Mouse (Mus musculus): ENCODE measurements around the gene Ptpa. TPM values are rescaled to one million over a fixed set of nuclear protein-coding genes. Genes with fewer than 3 reads are reported as not detected.
"Not testable (repeated sequence)": the region's sequence is repeated elsewhere in the genome, so short reads cannot be mapped to it uniquely, and the experiment has no call there.

The Ptpa gene
- polyA plus RNA-seq, 1 experiment from 2014 or later: 164 TPM

GRCm38 (mm10) chr2:30403870-30404269, 12.0 kb upstream of the Ptpa start:
- Histone ChIP-seq H3K9ac (no peak overlapping the region), H3K36me3 (peaks cover 41% of the 10 kb centered on the region), H3K27ac (no peak overlapping the region), H3K27me3 (no peaks in the 10 kb centered on the region), H3K4me2 (no peak overlapping the region), H3K4me3 (no peak overlapping the region), H3K4me1 (peaks cover 10% of the 10 kb centered on the region; the same call in 1 of the 2 replicates), H3K9me3 (no peaks in the 10 kb centered on the region)
- 90% methylated on average over 1 of the region's 1 CpGs for WGBS
- no peak for ATAC-seq (ENCODE audit: borderline replicate concordance, extremely low read depth, low FRiP score, low TSS enrichment)

- no peak overlapping the region for H3K4me2 ChIP-seq
- no peaks in the 10 kb centered on the region for H3K9me3 ChIP-seq
- H3K4me1 ChIP-seq: no peaks in the 10 kb centered on the region
- 87% methylated on average over 2 of the region's 2 CpGs for WGBS
- H3K36me3 ChIP-seq: peaks cover 22% of the 10 kb centered on the region
- no peak overlapping the region for H3K9ac ChIP-seq
- ATAC-seq (ENCODE audit: borderline replicate concordance, extremely low read depth, low FRiP score, low TSS enrichment): no peak
- H3K27me3 ChIP-seq: no peaks in the 10 kb centered on the region
- no peak overlapping the region for H3K27ac ChIP-seq
- H3K4me3 ChIP-seq: no peak overlapping the region
These were observed 8.6 kb upstream of the Ptpa start for GRCm38 (mm10) chr2:30407221-30407620.

GRCm38 (mm10) chr2:30407778-30408177, 8.1 kb upstream of the Ptpa start:
- no peak overlapping the region for H3K4me2 ChIP-seq
- H3K9ac ChIP-seq: no peak overlapping the region
- 90% methylated on average over 10 of the region's 10 CpGs for WGBS
- H3K27me3 ChIP-seq: no peaks in the 10 kb centered on the region
- H3K4me1 ChIP-seq: no peaks in the 10 kb centered on the region
- no peaks in the 10 kb centered on the region for H3K9me3 ChIP-seq
- H3K36me3 ChIP-seq: peaks cover 24% of the 10 kb centered on the region
- H3K27ac ChIP-seq: no peak overlapping the region
- H3K4me3 ChIP-seq: no peak overlapping the region
- no peak for ATAC-seq (ENCODE audit: borderline replicate concordance, extremely low read depth, low FRiP score, low TSS enrichment)

- no peak for ATAC-seq (ENCODE audit: borderline replicate concordance, extremely low read depth, low FRiP score, low TSS enrichment)
- H3K4me3 ChIP-seq: no peak overlapping the region
- H3K36me3 ChIP-seq: peaks cover 25% of the 10 kb centered on the region
- no peaks in the 10 kb centered on the region for H3K9me3 ChIP-seq
- H3K4me2 ChIP-seq: no peak overlapping the region
- H3K27ac ChIP-seq: no peak overlapping the region
- H3K9ac ChIP-seq: no peak overlapping the region
- 80% methylated on average over 8 of the region's 8 CpGs for WGBS
- no peaks in the 10 kb centered on the region for H3K4me1 ChIP-seq
- no peaks in the 10 kb centered on the region for H3K27me3 ChIP-seq
These were observed 7.3 kb upstream of the Ptpa start for GRCm38 (mm10) chr2:30408452-30409100.

- Histone ChIP-seq H3K36me3 (peaks cover 25% of the 10 kb centered on the region), H3K27me3 (no peaks in the 10 kb centered on the region), H3K4me1 (peaks cover 9% of the 10 kb centered on the region), H3K4me3 (no peak overlapping the region), H3K9me3 (no peaks in the 10 kb centered on the region), H3K27ac (no peak overlapping the region), H3K4me2 (no peak overlapping the region), H3K9ac (no peak overlapping the region)
- WGBS: 92% methylated on average over 5 of the region's 5 CpGs
- no peak for ATAC-seq (ENCODE audit: borderline replicate concordance, extremely low read depth, low FRiP score, low TSS enrichment)
These were observed 6.2 kb upstream of the Ptpa start for GRCm38 (mm10) chr2:30409454-30410176.

- H3K36me3 ChIP-seq: peaks cover 6% of the 10 kb centered on the region; the same call in 1 of the 2 replicates
- no peak overlapping the region for H3K27ac ChIP-seq
- H3K4me1 ChIP-seq: peaks cover 27% of the 10 kb centered on the region
- no peaks in the 10 kb centered on the region for H3K9me3 ChIP-seq
- H3K4me3 ChIP-seq: 0 out of 2 replicates have a peak overlapping the region, but pooled peaks have one; percentile 87
- H3K9ac ChIP-seq: 0 out of 2 replicates have a peak overlapping the region, but pooled peaks have one; percentile 18
- WGBS: 71% methylated on average over 16 of the region's 16 CpGs
- no peaks in the 10 kb centered on the region for H3K27me3 ChIP-seq
- ATAC-seq (ENCODE audit: borderline replicate concordance, extremely low read depth, low FRiP score, low TSS enrichment): no peak
- H3K4me2 ChIP-seq: 0 out of 2 replicates have a peak overlapping the region, but pooled peaks have one; percentile 82
These were observed 2.5 kb upstream of the Ptpa start for GRCm38 (mm10) chr2:30413038-30413973.

- H3K27ac ChIP-seq: no peak overlapping the region
- H3K27me3 ChIP-seq: no peaks in the 10 kb centered on the region
- H3K4me3 ChIP-seq: peak overlapping the region; percentile 87; the same call in 1 of the 2 replicates
- H3K9ac ChIP-seq: peak overlapping the region; percentile 18; the same call in 1 of the 2 replicates
- no peaks in the 10 kb centered on the region for H3K9me3 ChIP-seq
- H3K4me1 ChIP-seq: peaks cover 35% of the 10 kb centered on the region
- H3K4me2 ChIP-seq: peak overlapping the region; percentile 82; the same call in 1 of the 2 replicates
- WGBS: 80% methylated on average over 4 of the region's 4 CpGs
- no peak for ATAC-seq (ENCODE audit: borderline replicate concordance, extremely low read depth, low FRiP score, low TSS enrichment)
- peaks cover 4% of the 10 kb centered on the region; the same call in 1 of the 2 replicates for H3K36me3 ChIP-seq
These were observed 1.7 kb upstream of the Ptpa start for GRCm38 (mm10) chr2:30414101-30414500.

- Histone ChIP-seq H3K9me3 (no peaks in the 10 kb centered on the region), H3K36me3 (peaks cover 4% of the 10 kb centered on the region; the same call in 1 of the 2 replicates), H3K4me2 (peak overlapping the region; percentile 82), H3K27me3 (no peaks in the 10 kb centered on the region), H3K4me3 (peak overlapping the region; percentile 87), H3K4me1 (peaks cover 40% of the 10 kb centered on the region), H3K9ac (peak overlapping the region; percentile 95), H3K27ac (peak overlapping the region; percentile 98)
- 46% methylated on average over 5 of the region's 5 CpGs for WGBS
- ATAC-seq (ENCODE audit: borderline replicate concordance, extremely low read depth, low FRiP score, low TSS enrichment): no peak
These were observed 1.2 kb upstream of the Ptpa start for GRCm38 (mm10) chr2:30414681-30415080.

GRCm38 (mm10) chr2:30415157-30415935, 493 bp upstream of the Ptpa start, which contains the start of gene Crat:
Gene Crat, minus strand, starts transcription at chr2:30415813.
- Histone ChIP-seq H3K36me3 (peaks cover 4% of the 10 kb centered on the region; the same call in 1 of the 2 replicates), H3K27ac (peak within 1 kb of the TSS; percentile 98), H3K27me3 (no peaks in the 10 kb centered on the region), H3K9me3 (no peaks in the 10 kb centered on the region), H3K4me1 (peaks cover 40% of the 10 kb centered on the region), H3K4me2 (peak within 1 kb of the TSS; percentile 82), H3K9ac (peak within 1 kb of the TSS; percentile 95), H3K4me3 (peak within 1 kb of the TSS; percentile 87)
- 1% methylated on average over 58 of the region's 58 CpGs for WGBS
- peak; percentile 93 for ATAC-seq (ENCODE audit: borderline replicate concordance, extremely low read depth, low FRiP score, low TSS enrichment)

- H3K9me3 ChIP-seq: no peaks in the 10 kb centered on the region
- 0% methylated on average over 7 of the region's 7 CpGs for WGBS
- peaks cover 4% of the 10 kb centered on the region; the same call in 1 of the 2 replicates for H3K36me3 ChIP-seq
- no peak for ATAC-seq (ENCODE audit: borderline replicate concordance, extremely low read depth, low FRiP score, low TSS enrichment)
- peak overlapping the region; percentile 95 for H3K9ac ChIP-seq
- H3K4me2 ChIP-seq: peak overlapping the region; percentile 82
- H3K4me3 ChIP-seq: peak overlapping the region; percentile 87
- peaks cover 40% of the 10 kb centered on the region for H3K4me1 ChIP-seq
- peak overlapping the region; percentile 98 for H3K27ac ChIP-seq
- no peaks in the 10 kb centered on the region for H3K27me3 ChIP-seq
These were observed 768 bp downstream of the Ptpa start for GRCm38 (mm10) chr2:30416649-30416965.

GRCm38 (mm10) chr2:30417154-30417553, 1.3 kb downstream of the Ptpa start:
- peak overlapping the region; percentile 95; the same call in 1 of the 2 replicates for H3K9ac ChIP-seq
- peak overlapping the region; percentile 82 for H3K4me2 ChIP-seq
- peaks cover 40% of the 10 kb centered on the region for H3K4me1 ChIP-seq
- WGBS: 71% methylated on average over 6 of the region's 6 CpGs
- H3K36me3 ChIP-seq; ATAC-seq (ENCODE audit: borderline replicate concordance, extremely low read depth, low FRiP score, low TSS enrichment); H3K27me3 ChIP-seq; H3K9me3 ChIP-seq: not testable (repeated sequence)
- peak overlapping the region; percentile 87 for H3K4me3 ChIP-seq
- peak overlapping the region; percentile 98; the same call in 1 of the 2 replicates for H3K27ac ChIP-seq
